Mouse (Mus musculus) G1E (cell line): ENCODE measurements around the gene Ubtd1. TPM values are rescaled to one million over a fixed set of nuclear protein-coding genes. Genes with fewer than 3 reads are reported as not detected.

Experiments used
- ATAC-seq: 2 replicates; pipeline ENCODE4 v1.8.0; 2016; ENCODE audit warnings: mild to moderate bottlenecking; ENCODE audit not compliant: insufficient number of reproducible peaks, poor library complexity, low FRiP score, severe bottlenecking; ENCODE audit errors: extremely low read depth
- DNase-seq: peaks from one replicate; pipeline ENCODE4 v3.0.0; 2012; ENCODE audit warnings: low spot score
- H3K27me3 ChIP-seq: 2 replicates; pipeline ENCODE4 v1.6.1; 2012; ENCODE audit warnings: mild to moderate bottlenecking, low read length, inconsistent platforms; ENCODE audit not compliant: insufficient read depth
- H3K36me3 ChIP-seq: replicated peaks from 2 replicates; pipeline ENCODE3; 2012; ENCODE audit warnings: mild to moderate bottlenecking, inconsistent platforms
- H3K4me1 ChIP-seq: 2 replicates; pipeline ENCODE4 v1.6.1; 2012; ENCODE audit warnings: low read depth, low read length, inconsistent platforms, mixed read lengths; ENCODE audit not compliant: insufficient read depth
- H3K4me3 ChIP-seq: 2 replicates; pipeline ENCODE4 v1.5.1; 2012; ENCODE audit warnings: low read depth, mild to moderate bottlenecking, inconsistent platforms, low read length, moderate library complexity, mixed read lengths
- H3K9me3 ChIP-seq: replicated peaks from 2 replicates; pipeline ENCODE4 v1.6.1; 2012; ENCODE audit warnings: inconsistent platforms
- CTCF ChIP-seq: IDR thresholded peaks from 2 replicates; pipeline ENCODE4 v1.5.1; 2012; ENCODE audit warnings: low read depth, low read length, inconsistent platforms, mixed read lengths
- GATA1 ChIP-seq: IDR thresholded peaks from 2 replicates; pipeline ENCODE4 v1.6.1; 2012; ENCODE audit warnings: borderline replicate concordance, low read length, inconsistent platforms, mixed read lengths
- GATA2 ChIP-seq: IDR thresholded peaks from 2 replicates; pipeline ENCODE4 v1.6.1; 2012; ENCODE audit warnings: low read depth, low read length, inconsistent platforms, borderline replicate concordance
- POLR2AphosphoS5 ChIP-seq: IDR thresholded peaks from 2 replicates; pipeline ENCODE4 v1.6.1; 2012; ENCODE audit warnings: low read depth, low read length, inconsistent platforms; ENCODE audit not compliant: insufficient replicate concordance
- TAL1 ChIP-seq: conservative IDR thresholded peaks from 2 replicates; pipeline ENCODE4 v1.6.1; 2012; ENCODE audit warnings: low read depth, low read length, inconsistent platforms, mixed read lengths
- polyA plus RNA-seq: library from polyadenylated mRNA; stranded (reverse); fragments of >175 nt; gene quantifications from 2 replicates; pipeline ENCODE4 v1.2.3, GENCODE M21; 2012
- total RNA-seq, 2 experiments: library from RNA; stranded (forward) in 1 of 2; stranded (reverse) in 1 of 2; fragments of 200-1000 nt in 1 of 2; fragments of >200 nt in 1 of 2; fragmentation: Nextera tagmentation in 1 of 2; gene quantifications; 2 replicates each; pipeline ENCODE4 v1.2.3; 2014 to 2017

The Ubtd1 gene
- total and polyA plus RNA-seq, 3 experiments = 4.2 to 19.9 (median 4.8) TPM

DNA sequence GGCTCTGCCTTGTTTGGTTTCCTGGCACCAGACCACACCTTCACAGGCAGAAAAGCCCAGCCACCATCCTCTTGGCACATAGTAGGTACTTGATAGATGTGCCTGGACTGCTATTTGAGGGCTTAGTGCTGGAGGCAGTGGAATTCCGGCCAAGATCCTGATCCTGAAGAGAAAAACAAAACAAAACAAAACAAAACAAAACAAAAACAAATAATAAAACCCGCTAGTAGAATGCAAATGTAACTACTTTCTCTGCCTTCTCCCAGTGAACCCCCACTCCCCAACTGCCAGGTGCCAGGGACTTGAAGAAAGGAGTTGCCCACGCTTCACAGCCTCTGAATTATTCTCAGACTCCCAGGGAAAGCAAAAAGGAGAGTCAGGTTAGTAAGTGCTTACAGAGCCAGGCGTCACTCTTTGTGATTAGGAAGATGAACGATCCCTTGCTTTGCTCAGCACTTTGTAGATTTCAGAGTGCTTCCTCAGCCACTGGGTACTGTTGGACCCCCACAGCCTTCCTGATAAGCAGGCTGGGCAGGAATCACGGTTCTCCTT is 10.4 kb downstream of the Ubtd1 start:
- peaks cover 10% of the 10 kb centered on the region for H3K4me1 ChIP-seq
- no peak overlapping the region for H3K4me3 ChIP-seq
- peaks cover 7% of the 10 kb centered on the region; the same call in 1 of the 2 replicates for H3K27me3 ChIP-seq
- ATAC-seq (no peak), DNase-seq (no peak)
- no peaks in the 10 kb centered on the region for H3K9me3 ChIP-seq
- TF ChIP-seq POLR2AphosphoS5 (no peak), CTCF (no peak), GATA1 (no peak), GATA2 (no peak), TAL1 (no peak)
- no peaks in the 10 kb centered on the region for H3K36me3 ChIP-seq

DNA sequence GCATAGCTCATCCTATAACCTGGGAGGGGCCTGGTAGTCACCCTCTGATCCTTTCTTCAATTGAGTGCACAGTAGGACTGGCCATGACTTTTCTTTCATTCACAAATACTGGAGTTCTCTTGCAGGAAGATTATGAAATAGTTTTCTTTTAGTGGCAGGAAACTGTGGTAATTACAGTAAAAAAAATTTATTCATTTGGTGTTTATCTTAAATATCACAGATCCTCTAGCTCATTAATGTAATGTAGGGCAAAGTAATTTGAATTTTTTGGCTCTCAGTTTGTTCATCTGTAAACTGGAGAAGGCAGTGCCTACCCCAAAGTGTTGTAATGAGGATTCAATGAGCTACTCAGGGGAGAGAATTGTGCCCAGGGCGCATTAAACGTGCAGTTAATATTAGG is 11.4 kb downstream of the Ubtd1 start:
- H3K27me3 ChIP-seq = peaks cover 5% of the 10 kb centered on the region; the same call in 1 of the 2 replicates
- H3K36me3 ChIP-seq = no peaks in the 10 kb centered on the region
- peaks cover 10% of the 10 kb centered on the region for H3K4me1 ChIP-seq
- DNase-seq = no peak
- TF ChIP-seq POLR2AphosphoS5 (no peak), TAL1 (no peak), GATA1 (no peak), CTCF (no peak), GATA2 (no peak)
- H3K4me3 ChIP-seq = no peak overlapping the region
- no peaks in the 10 kb centered on the region for H3K9me3 ChIP-seq
- ATAC-seq = no peak

DNA sequence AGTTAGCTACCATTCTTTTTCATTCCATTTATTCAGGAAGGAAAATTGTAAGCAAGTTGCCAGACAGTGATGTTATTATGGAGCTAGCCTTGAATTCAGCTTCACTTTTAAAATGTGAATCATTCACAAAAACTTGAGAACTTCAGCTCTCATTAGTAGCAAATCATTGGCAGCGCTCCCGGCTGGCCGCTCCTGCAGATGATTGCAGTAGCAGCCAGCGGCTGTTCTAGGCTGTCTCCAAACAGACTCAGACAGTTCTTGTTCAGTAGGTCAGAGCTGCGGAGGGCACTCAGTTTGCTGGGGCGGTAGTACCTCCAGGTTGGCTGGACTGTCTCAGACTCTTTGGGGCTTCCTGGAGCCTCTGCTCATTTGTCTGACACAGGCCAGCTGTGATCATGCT is 11.9 kb downstream of the Ubtd1 start:
- no peaks in the 10 kb centered on the region for H3K9me3 ChIP-seq
- H3K4me1 ChIP-seq = peaks cover 10% of the 10 kb centered on the region
- H3K36me3 ChIP-seq = no peaks in the 10 kb centered on the region
- ATAC-seq (no peak), DNase-seq (no peak)
- TF ChIP-seq GATA2 (no peak), POLR2AphosphoS5 (no peak), CTCF (no peak), TAL1 (no peak), GATA1 (no peak)
- H3K4me3 ChIP-seq = no peak overlapping the region
- H3K27me3 ChIP-seq = peaks cover 8% of the 10 kb centered on the region; the same call in 1 of the 2 replicates

DNA sequence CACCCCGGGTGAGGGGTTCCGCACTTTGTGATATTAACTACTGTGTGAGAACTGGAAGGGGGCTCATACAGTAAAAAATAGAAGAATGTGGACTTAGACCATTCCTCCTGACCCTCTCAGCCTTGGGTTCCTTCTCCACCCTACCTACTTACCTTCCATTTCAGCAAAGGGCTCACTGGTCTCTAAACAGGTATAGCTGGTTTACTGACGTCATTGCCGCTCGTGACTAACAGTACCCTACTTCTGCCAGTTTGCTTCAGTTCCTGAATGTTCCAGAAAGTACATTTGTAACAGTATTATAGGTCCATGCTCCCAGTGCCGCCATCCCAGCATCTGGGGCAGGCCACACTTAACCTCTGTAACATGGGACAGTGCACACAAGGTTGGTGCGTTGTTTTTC is 12.5 kb downstream of the Ubtd1 start:
- Histone ChIP-seq H3K36me3 (no peaks in the 10 kb centered on the region), H3K27me3 (peaks cover 10% of the 10 kb centered on the region; the same call in 1 of the 2 replicates)
- no peak for TF ChIP-seq GATA2
- TF ChIP-seq GATA1 = no peak
- TF ChIP-seq TAL1 = no peak
- no peak for TF ChIP-seq POLR2AphosphoS5
- no peak for TF ChIP-seq CTCF

DNA sequence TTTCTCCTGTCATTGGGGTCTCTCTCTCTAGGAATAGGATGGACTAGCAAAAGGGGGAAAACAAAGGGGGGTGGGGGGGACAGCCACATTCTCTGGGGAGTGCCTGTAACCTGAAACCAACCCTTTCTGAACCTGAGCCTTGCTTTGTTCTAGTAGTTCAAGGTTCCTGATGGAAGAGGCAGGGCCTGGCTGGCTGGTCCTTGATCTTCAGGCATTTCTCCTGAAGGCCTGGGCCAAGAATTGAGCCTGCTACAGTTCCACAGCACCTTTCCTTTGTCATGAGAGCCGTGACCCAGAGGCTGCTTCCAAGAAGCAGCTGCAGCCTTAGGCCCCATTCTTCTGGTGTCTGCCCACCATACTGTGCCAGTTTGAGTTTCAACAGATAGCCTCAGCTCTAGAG is 13.9 kb downstream of the Ubtd1 start:
- ATAC-seq (no peak), DNase-seq (no peak)
- Histone ChIP-seq H3K9me3 (no peaks in the 10 kb centered on the region), H3K4me1 (0 out of 2 replicates have a peak, but pooled peaks cover 3% of the 10 kb centered on the region), H3K27me3 (peaks cover 23% of the 10 kb centered on the region), H3K36me3 (no peaks in the 10 kb centered on the region), H3K4me3 (no peak overlapping the region)
- TF ChIP-seq CTCF = no peak
- no peak for TF ChIP-seq TAL1
- no peak for TF ChIP-seq GATA1
- no peak for TF ChIP-seq GATA2
- TF ChIP-seq POLR2AphosphoS5 = no peak

More for the DNA sequence above, 12.5 kb downstream of the Ubtd1 start:
- Histone ChIP-seq H3K9me3 (no peaks in the 10 kb centered on the region), H3K4me3 (no peak overlapping the region), H3K4me1 (peaks cover 10% of the 10 kb centered on the region)
- ATAC-seq = no peak
- DNase-seq = no peak

DNA sequence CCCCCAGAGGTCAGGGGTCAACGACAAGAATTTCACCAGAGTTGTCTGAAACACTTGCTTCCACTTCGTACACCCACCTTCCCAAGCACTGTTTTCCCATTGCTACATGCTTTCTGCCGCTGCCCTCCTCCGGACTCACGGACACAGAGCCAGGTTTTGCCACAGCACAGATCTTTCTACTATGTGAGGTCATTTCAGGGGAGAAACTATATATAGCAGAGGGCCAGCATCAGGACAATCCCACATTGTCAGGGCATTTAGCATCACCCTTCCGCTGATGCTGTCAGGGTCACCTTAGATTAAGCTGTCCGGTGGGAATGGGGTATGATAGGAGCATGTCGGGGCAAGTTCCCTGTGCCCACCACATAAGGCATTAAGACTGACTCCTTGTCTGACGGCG is 15.5 kb downstream of the Ubtd1 start:
- Histone ChIP-seq H3K27me3 (peaks cover 27% of the 10 kb centered on the region), H3K4me3 (no peak overlapping the region), H3K4me1 (no peaks in the 10 kb centered on the region), H3K36me3 (no peaks in the 10 kb centered on the region), H3K9me3 (no peaks in the 10 kb centered on the region)
- ATAC-seq (no peak), DNase-seq (no peak)
- TF ChIP-seq TAL1 (no peak), GATA1 (no peak), GATA2 (no peak), POLR2AphosphoS5 (no peak), CTCF (no peak)
